Mouse (Mus musculus) right cerebral cortex, postnatal 36 days (tissue): ENCODE measurements around the gene Nr1h4.

Source experiments
- DNase-seq, 2 experiments: peaks; one replicate each; pipeline ENCODE4 v3.0.0; 2022; ENCODE audit warnings: low spot score in 2 of 2, mixed read lengths in 1 of 2

Nr1h4 gene

DNA sequence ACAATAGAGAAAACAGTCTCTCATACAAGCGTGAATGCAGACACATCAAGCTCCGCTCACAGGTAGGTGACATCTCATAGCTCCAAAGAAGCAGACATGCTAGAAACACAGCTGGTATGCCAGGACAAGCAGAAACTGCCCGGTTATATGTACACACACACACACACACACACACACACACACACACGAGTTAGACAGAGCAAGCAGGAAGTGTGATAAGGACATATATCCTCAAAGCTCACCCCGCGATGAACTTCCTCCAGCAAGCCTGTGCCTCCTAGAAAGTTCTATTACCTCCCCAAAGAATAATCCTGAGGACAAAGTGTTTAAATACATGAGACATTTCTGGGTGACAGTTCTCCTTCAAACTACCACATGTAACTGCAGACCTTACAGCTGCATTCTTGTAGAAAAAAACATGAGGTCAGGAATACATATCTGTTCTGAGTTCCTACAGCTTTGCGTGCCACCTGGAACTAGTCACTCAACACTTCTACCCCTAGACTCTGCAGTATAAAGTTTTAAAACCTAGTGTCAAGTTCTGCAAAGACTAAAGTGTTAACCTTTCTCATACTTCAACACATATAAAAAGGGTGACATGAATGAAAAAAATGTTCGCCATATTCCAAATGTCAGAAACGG lies 11.5 kb downstream of the Nr1h4 start:
- no peak for DNase-seq

DNA sequence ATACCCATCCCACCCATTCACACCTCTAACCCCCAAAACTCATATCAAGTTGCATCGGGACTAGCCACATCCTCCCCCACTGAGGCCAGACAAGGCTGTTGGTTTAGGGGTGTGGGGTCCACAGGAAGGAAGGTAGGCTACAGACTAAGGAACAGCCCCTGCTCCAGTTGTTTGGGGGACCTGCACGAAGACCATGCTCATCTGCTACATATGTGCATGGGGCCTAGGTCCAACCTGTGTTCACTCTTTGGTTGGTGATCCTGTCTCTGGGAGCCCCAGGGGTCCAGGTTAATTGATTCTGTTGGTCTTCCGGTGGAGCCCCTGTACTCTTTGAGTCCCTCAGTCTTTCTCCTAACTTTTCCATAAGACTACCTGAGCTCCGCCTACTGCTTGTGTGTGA lies 13.0 kb downstream of the Nr1h4 start:
- no peak for DNase-seq

DNA sequence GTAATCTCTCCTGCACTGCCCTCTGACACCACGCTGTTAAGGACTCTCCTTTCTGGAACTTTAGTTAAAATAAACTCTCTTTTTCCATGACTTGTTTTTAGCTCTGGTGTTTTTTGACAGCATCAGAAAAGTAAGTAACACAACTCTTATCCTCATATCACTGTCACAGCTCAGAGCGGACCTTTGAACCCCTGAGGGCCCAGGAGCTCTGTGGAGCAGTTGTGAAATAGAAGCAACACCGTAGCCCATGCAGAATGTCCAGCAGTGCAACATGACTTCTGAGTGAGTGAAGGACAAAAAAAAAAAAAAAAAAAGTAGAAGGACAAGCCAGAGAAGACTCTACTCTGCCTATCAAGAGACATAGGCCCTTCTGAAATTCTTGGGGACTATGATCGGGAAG lies 14.2 kb downstream of the Nr1h4 start:
- no peak for DNase-seq

DNA sequence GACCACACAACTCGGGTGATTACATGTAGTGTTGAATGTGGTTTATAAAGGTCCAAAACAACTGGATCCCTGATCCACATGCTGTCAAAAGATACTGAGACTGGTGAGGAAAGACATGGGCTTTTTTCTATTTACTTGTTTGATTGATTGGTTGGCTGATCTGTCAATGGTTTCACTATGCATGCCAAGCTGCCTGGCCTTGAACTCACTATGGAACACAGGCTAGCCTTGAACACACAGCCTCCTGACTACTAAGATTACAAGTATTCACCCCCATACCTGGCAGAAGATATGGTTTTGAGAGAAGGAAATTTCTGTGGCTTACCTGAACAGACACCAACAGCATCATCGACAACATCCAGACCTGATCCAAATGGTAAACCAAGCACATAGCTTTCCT lies 15.0 kb downstream of the Nr1h4 start:
- no peak for DNase-seq

DNA sequence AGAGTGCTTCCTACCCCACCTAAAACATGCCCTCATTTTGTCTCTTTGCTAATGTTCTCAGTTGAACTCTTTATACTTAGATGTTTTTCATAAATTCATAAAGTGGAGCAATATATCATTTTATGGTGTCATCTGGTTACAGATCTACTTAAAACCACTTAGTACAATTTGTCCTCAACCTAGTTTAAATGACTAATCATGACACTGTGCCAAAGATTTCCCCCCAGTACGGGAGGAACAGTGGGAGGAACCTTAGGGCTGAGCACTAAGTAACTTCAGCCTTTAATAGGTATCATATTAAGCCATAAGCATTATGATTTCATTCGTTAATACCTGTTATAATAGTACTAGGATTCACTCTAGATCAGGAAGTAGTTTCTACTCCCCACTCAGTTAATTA lies 17.6 kb downstream of the Nr1h4 start:
- no peak for DNase-seq

DNA sequence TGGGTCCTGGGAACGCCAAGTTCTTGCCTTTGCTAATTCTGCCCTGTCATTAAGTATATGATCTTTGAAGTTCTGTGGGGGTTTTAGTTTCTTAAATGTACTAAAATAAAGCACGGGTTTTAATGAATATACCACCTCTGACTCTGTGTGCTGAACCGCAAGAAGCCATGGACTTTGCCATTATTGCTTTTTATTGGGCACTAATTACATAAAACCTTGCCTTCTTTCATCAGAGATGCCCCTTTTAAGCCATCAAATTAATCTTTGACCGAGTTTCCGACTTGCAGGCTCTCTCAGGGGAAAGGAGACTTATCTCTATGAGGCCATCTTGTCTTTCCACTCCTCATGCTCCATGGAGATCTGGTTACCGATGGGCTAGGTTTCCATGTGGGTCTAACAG lies 20.8 kb downstream of the Nr1h4 start:
- no peak for DNase-seq

DNA sequence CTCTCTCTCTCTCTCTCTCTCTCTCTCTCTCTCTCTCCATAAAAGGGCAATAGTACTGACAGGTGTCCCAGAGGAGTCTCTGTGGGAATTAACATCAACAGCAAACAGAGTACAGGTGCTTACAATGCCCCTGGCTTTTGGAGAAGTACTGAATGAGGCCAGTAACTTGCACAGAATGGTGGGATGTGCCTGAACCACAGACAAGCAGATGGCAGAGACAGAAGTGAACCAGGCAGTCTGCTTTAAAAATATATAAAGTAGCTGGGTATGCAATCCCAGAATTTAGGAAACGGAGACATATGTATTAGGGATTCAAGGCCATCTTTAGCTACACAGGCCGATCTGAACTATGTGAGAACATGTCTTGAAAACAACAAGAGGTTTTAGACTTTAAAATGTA lies 22.8 kb downstream of the Nr1h4 start:
- DNase-seq: no peak

DNA sequence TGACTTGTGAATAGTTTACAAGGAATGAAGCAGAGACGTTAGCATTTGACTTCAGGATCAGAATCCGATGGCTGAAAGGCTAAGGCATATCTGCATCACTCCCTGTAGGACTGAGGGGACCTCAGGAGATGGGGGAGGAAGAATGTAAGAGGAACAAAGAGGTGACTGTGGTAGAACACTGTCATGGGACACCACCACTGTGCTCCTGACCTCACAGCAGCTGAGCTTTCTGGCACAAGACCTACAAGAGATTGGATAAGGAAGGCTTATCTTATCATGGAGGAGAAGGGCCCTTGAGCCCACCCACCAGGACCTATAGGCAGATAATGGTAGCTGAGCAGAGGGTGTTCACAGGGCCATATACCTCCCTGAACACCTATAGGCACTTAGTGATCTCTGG lies 24.8 kb downstream of the Nr1h4 start:
- no peak for DNase-seq

DNA sequence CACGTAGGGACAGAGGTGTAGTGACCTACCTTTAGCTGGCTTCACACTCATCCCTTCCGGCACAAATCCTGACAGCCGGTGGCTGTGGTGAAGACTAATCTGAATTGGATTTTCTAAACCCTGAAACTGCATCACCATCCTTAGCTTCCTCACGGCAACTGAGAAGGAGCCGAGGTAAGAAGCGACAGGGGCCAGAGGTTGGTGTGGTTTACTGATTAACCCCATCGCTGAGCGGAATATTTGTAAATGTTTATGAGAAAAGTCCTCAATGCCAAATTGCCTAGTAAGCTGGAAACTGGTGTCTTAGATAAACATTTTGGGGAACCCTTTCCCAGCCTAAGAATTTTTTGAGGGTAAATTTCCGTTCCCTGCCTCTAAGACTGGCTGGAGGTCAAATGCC lies 26.9 kb downstream of the Nr1h4 start:
- no peak for DNase-seq

DNA sequence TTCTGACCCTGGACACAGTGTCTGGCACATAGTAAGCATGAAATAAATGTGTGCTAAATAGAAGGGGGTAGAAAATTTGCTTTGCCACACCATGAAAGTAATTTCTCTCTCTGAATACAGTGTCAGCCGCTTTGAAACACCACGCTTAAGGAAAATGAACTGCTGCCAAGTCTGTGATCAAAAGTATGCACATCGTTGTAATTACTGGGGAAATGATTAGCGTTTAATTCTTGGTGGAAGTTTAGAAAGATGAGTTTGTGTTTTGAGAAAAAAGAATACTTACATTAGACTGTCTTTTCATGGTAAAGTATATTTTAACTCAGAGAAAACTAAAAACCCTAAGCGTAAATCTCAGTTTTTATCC lies 27.8 kb downstream of the Nr1h4 start:
- DNase-seq: no peak

DNA sequence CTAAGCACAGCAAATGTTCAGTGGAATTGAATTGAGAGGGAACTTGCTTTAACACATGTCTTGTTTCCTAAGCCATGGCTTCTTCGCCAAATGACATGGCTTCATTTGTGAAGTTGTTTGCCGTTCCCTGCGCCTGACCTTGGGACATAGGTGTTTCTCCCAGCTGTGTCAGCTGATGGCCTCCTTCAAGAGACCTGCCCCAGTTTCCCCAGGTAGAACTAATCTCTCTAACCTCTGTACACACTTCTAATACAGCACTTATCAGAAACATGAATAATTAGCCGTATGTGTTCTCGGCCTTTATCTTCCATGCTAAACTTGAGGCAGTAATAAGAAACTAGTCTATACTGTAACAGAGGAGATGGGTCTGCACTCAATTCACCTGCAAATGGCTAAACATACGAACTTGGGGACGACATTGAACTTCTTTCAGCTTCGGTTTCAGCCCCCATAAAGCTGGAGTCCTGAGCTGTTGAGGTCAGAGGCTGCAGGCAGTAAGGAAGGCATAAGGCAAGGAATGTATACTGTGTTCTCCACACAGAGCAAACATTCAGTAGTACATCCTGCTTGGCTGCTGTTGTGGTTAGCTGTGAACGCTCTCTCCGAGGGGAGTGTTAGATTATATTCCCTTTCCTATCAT lies 28.3 kb downstream of the Nr1h4 start:
- no peak for DNase-seq

DNA sequence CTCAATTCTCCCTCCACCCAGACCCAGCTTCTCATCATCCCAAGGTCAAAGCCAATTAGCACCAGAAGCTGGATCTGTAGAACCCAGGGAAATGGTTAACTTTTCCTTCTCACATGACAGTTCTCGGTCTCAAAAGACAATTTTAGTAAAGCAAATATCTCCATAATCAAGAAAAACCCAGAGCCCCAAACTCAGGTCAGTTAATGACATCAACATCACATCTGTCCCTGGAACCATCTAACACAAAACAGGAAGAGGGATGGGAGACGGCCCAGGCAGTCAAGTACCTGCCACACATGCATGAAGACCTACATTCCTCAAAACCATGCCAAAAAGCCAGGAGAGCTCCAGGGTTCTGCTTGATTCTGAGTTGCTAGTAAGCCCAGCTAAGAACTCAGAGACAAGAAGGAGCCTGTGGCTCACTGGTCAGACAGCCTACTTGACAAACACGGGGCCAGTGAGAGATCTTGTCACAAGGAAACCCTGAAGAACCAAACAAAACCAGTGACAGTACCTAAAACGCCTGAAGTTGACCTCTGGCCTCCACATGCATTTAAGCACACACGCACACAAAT lies 30.3 kb downstream of the Nr1h4 start:
- DNase-seq: no peak

DNA sequence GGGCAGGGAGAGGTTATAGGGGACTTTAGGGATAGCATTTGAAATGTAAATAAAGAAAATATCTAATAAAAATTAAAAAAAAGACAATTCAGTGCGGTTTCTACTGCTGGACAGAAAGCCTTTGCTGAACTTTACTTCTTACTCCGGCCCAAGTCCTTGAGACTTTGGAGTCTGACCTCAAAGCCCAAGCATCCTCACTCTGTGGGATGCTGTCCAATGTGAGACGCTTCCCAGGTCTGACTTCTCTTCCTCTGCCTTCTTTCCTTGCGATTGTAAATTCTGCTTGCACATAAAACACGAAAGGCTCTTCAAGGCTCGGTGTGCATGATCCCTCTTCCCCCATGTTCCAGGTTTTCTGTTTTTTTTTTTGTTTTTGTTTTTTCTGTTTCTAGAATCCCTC lies 31.5 kb downstream of the Nr1h4 start:
- no peak for DNase-seq

DNA sequence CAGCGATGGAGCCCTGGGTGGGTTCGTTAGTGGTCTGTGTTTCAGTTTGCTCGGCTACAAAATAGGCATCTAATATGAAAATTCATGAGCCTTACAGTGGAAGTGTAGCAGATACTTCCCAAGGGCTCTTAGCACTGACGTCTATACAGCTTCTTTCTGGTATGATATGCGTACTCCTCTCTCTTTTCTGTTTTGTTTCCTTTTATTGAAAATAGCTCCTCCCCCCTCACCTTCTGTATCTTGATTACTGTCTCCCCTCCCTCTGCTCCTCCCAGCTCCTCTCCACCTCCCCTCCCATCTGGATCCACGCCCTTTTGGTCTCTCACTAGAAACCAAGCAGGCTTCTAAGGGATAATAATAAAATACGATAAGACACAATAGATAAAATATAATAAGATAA lies 37.8 kb downstream of the Nr1h4 start:
- DNase-seq: no peak

DNA sequence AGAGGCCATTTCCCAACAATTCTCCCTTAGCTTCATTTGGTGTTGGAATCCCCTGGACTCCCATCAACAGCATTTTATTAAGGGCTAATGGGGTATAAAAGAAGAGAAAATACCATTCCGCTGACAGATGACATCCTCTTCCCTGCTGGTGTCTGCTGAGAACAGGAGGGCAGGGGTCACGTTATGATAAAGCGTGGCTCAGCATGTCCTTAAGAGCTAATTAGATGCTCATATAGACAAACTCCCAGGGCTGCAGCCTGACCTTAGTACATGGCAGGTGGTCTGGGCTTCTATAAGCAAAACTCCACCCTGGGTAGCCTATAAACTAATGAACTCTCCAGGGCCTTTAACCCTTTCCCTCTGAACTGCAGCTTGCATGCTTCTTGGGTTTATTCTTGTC lies 42.1 kb downstream of the Nr1h4 start:
- no peak for DNase-seq

DNA sequence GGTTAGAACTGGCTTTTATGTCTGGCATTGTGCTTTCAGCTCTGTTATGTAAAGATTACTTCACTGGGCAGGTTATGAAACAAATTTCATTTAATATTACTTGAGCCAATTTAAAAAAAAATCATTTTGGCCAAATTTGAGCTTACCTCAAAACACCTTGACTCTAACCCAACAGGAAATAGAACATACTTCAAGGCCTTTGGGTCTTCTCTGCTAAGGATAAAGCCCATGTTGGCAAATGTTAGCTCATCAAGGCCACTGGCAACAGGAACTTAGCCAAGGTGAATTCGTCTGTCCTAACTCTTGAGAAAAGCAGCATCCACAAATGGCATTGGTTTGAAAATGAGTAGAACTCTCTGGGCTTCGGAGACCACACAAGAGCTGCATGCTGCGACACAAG lies 43.1 kb downstream of the Nr1h4 start:
- no peak for DNase-seq

DNA sequence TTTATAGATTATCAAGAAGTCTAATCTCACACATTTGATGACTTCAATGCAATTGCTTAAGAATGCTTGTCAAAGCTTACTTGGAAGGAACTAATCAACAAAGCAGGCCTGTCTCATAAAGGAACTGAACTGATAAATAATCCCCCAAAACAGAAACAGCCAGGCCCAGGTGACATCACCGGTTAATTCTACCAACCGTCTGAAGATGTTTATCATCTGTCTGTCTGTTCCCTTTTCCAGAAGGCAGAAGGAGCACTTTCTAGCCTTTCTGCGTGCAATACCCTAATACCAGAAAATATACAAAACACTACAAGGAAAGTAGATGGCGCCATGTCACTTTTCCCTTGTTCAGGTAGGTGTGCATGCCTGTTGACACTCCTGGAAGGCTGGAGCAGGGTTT lies 43.9 kb downstream of the Nr1h4 start:
- DNase-seq: no peak

DNA sequence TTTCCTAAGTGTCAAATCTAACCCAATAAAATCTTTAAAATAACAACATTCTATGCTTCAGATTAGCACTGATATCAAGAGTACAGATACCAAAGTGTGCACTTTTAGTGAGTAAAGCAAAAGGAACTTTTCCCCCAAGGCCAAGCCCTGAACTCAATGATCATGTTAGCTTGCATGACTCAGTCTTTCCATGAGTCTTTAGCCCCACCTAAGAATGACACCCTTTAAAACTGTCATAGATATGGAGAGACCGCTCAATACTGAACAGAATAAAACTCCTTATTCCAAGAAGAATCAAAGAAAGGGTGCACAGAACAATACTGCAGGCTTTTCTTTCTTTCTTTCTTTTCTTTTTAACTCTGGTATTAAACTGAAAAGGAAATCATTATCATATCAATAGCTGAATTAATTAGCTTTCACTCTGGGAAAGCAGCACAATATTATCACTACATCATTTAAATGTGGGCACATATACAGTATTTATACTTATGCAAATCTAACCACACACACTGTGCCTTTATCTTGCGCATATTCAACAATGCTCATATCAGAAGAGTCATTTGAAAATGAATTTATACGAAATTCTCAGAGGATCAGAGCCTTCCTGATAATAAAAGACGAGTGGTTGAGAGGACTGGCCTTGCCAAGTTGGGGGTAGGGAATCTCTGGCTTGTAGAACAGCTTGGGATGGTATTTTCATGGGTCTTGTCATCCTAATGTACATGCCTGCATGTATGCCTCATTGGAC lies 46.2 kb downstream of the Nr1h4 start:
- no peak for DNase-seq

DNA sequence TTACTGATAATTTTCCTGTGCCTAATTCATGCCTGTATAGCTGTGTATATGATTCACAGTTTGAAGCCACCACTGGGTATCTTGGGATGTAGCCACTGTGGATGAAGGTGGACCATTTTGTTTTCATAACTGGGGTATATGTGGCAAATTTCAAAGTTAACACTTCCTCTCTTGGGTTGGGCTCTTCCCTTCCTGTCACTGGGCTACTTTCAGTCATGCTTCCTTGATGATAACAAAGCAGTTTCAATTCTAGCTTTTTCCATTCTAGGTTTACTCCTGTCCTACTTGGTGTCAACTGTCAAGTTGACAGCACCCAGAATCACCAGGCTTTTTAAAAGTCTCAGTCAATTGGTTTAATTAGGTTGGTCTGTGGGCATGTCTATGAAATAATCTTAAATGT lies 48.5 kb downstream of the Nr1h4 start:
- DNase-seq: no peak

DNA sequence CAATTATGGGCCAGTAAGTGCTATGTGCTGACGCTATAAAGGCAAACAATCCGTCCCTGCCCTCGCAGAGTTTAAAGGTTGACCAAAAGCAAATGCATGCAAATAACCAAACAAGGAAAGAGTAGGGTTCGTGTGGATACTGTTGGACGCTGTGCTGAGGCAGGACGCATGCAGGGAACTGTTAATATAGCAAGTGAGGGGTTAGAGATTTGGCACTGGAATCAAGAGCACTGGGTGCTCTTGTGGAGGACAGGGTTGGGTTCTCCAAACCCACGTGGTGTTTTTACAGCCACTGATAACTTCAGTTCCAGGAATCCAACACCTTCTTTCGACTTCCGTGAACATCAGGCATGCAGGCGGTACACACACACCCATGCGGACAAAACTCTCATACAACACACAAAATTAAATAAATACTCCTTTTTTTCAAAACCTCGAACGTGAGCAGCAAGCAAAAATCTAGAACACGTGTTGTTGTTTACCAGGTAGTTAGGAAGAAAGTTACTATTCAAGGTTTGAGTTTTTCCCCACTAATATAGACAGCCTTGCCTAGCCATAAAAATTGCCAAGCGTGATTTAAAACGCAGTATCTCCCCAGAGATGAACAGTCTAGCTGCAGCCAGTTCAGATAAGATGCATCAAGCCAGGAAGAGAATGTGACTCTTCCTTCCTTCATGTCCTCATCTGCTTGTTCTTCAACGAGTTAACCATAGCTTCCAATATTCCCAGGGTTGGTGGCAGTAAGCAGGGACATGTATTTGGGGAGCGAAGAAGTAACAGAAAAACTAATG lies 49.4 kb downstream of the Nr1h4 start:
- no peak for DNase-seq

DNA sequence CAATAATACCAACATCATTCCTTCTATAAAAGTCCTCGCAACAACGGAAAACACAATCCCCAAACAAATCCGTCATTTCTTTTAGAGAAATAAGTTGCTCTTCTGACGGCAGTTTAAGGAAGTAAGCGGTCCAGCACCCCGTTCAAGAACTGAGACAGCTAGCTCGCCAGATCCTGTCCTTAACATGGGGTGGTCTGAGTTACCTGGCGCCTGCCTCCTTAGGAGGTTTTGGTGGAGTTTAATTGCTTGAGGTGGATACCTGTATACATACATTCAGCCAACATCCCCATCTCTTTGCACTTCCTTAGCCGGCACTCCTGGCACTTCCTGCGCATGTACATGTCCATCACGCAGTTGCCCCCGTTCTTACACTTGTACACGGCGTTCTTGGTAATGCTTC lies 50.3 kb downstream of the Nr1h4 start:
- no peak for DNase-seq

DNA sequence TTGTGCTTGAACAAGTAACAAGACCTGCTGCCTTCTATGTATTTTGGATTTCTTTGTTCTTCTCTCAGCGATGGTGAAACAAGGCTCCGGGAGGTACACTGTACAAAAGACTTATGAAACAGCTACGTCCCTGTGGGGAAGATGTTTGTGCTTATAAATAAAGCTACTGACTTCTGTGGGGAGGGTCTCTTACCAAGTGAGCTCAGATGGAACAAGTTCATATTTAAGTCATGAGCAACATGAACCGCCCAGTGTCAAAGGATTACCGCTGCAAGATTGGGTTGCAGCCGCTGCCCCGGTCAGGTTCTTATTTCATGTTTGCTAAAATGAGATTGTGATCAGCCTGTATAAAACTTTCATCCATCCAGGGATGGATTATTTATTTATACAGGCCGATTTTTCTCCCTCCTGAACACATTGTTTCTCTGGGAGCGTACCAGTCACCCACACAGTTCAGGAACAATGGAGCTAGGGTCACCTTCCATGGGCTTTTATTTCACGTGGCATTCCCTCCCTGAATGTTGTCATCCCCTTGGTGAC lies 51.2 kb downstream of the Nr1h4 start:
- DNase-seq: no peak
